Mouse (Mus musculus) ES-Bruce4 (cell line): ENCODE measurements around the gene Corin.

Experiments used
- CTCF ChIP-seq: IDR thresholded peaks from one replicate; pipeline ENCODE4 v1.8.1; 2011; ENCODE audit warnings: low read depth, low read length
- POLR2A ChIP-seq: IDR thresholded peaks from one replicate; pipeline ENCODE4 v1.8.1; 2011; ENCODE audit warnings: low read length; ENCODE audit not compliant: insufficient read depth

GRCm38 (mm10) chr5:72443007-72443406, 61.3 kb downstream of the Corin start:
- no peak for TF ChIP-seq CTCF
- no peak for TF ChIP-seq POLR2A
